Mouse (Mus musculus) midbrain, embryonic 12.5 days (tissue): Measurements from ENCODE around the gene Arfgap1. TPM values are rescaled to one million over a fixed set of nuclear protein-coding genes. Genes with fewer than 3 reads are reported as not detected.
A peak's percentile ranks its signal among the peaks of the same experiment; 100 is the strongest.

Source experiments
- ATAC-seq: fragments of 200-750 bp; cut with Nextera tagmentation; 2 replicates; pipeline ENCODE4 v1.8.0; 2017; ENCODE audit warnings: low read depth, moderate TSS enrichment, moderate library complexity; ENCODE audit not compliant: low FRiP score
- H3K27ac ChIP-seq: fragments of 300-500 bp; sonication (generic); replicated peaks from 2 replicates; pipeline ENCODE4 v1.5.1; 2016; ENCODE audit warnings: mild to moderate bottlenecking
- H3K27me3 ChIP-seq: fragments of 300-500 bp; sonication (generic); 2 replicates; pipeline ENCODE4 v1.6.1; 2016; ENCODE audit warnings: mild to moderate bottlenecking
- H3K36me3 ChIP-seq: fragments of 300-500 bp; sonication (generic); 2 replicates; pipeline ENCODE4 v1.6.1; 2016
- H3K4me1 ChIP-seq: fragments of 300-500 bp; sonication (generic); 2 replicates; pipeline ENCODE4 v1.6.1; 2016
- H3K4me2 ChIP-seq: fragments of 300-500 bp; sonication (generic); replicated peaks from 2 replicates; pipeline ENCODE4 v1.6.1; 2016; ENCODE audit warnings: mild to moderate bottlenecking, moderate library complexity
- H3K4me3 ChIP-seq: fragments of 300-500 bp; sonication (generic); 2 replicates; pipeline ENCODE4 v1.5.1; 2016; ENCODE audit warnings: mild to moderate bottlenecking
- H3K9ac ChIP-seq: fragments of 300-500 bp; sonication (generic); replicated peaks from 2 replicates; pipeline ENCODE4 v1.6.1; 2016; ENCODE audit warnings: mild to moderate bottlenecking, moderate library complexity
- H3K9me3 ChIP-seq: fragments of 300-500 bp; sonication (generic); 2 replicates; pipeline ENCODE4 v1.6.1; 2016; ENCODE audit warnings: mild to moderate bottlenecking
- WGBS: fragments of 180-500 bp; shearing (Covaris S2); methylation state at CpG from one replicate; pipeline ENCODE4 v1.1.7; 2016; 5-methylcytosine and 5-hydroxymethylcytosine counted together
- polyA plus RNA-seq: library from polyadenylated mRNA; unstranded; fragments of >200 nt; fragmentation: Nextera tagmentation; extraction: Ambion mirVana; gene quantifications from 2 replicates; pipeline ENCODE4 v1.2.1, GENCODE M21; 2016

Gene Arfgap1
- polyA plus RNA-seq, 1 experiment from 2014 or later = 97.4 TPM

DNA sequence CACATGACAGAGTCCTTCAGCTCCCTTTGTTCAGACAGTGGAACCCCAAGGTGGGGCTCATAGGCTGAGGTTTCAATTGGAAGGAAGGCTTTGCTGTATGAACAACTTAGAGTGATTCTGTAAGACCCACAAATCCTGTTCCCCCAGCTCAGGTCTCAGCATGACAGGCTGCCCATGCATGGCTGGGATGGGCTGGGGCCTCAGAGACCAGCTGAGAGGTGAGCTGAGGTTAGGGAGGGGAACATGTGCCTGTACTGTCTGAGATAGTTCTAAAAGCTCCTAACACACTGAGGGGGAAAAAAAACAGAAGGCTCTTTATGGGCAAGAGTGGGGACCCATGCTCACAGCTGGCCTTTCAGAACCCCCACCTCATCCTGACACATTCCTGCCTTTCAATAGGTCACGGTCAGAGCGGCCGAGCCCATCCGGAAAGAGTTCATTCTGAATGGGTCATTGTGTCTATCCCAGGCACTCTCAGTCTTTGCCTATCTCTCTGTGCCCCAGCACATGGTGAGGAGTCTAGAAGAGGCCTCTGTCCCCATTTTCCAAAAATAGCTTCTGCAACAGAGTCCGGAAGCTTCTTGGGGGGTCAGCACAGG, 20.5 kb downstream of the Arfgap1 start:
- no peak overlapping the region; the same call in 1 of the 2 replicates for H3K27ac ChIP-seq
- peaks cover 16% of the 10 kb centered on the region for H3K36me3 ChIP-seq
- no peak overlapping the region for H3K4me2 ChIP-seq
- WGBS = 57% methylated on average over 5 of the region's 5 CpGs
- H3K9me3 ChIP-seq = no peaks in the 10 kb centered on the region
- H3K9ac ChIP-seq = no peak overlapping the region
- H3K4me1 ChIP-seq = peaks cover 13% of the 10 kb centered on the region; the same call in 1 of the 2 replicates
- no peaks in the 10 kb centered on the region for H3K27me3 ChIP-seq
- no peak overlapping the region for H3K4me3 ChIP-seq
- 0 out of 2 replicates have a peak, but pooled peaks have one; percentile 34 for ATAC-seq

GRCm38 (mm10) chr2:180988347-180988913, 21.4 kb downstream of the Arfgap1 start:
- peaks cover 7% of the 10 kb centered on the region for H3K36me3 ChIP-seq
- no peaks in the 10 kb centered on the region for H3K27me3 ChIP-seq
- H3K4me2 ChIP-seq = no peak overlapping the region
- 68% methylated on average over 3 of the region's 3 CpGs for WGBS
- 0 out of 2 replicates have a peak, but pooled peaks have one; percentile 27 for ATAC-seq
- H3K4me1 ChIP-seq = peaks cover 13% of the 10 kb centered on the region; the same call in 1 of the 2 replicates
- H3K27ac ChIP-seq = no peak overlapping the region
- H3K4me3 ChIP-seq = no peak overlapping the region
- no peak overlapping the region for H3K9ac ChIP-seq
- no peaks in the 10 kb centered on the region for H3K9me3 ChIP-seq

GRCm38 (mm10) chr2:180988948-180989347, 21.9 kb downstream of the Arfgap1 start:
- H3K27ac ChIP-seq = no peak overlapping the region
- H3K4me1 ChIP-seq = peaks cover 13% of the 10 kb centered on the region; the same call in 1 of the 2 replicates
- ATAC-seq = no peak
- H3K4me2 ChIP-seq = no peak overlapping the region
- no peak overlapping the region for H3K4me3 ChIP-seq
- H3K36me3 ChIP-seq = peaks cover 2% of the 10 kb centered on the region; the same call in 1 of the 2 replicates
- H3K27me3 ChIP-seq = no peaks in the 10 kb centered on the region
- no peaks in the 10 kb centered on the region for H3K9me3 ChIP-seq
- 76% methylated on average over 1 of the region's 1 CpGs for WGBS
- H3K9ac ChIP-seq = no peak overlapping the region

DNA sequence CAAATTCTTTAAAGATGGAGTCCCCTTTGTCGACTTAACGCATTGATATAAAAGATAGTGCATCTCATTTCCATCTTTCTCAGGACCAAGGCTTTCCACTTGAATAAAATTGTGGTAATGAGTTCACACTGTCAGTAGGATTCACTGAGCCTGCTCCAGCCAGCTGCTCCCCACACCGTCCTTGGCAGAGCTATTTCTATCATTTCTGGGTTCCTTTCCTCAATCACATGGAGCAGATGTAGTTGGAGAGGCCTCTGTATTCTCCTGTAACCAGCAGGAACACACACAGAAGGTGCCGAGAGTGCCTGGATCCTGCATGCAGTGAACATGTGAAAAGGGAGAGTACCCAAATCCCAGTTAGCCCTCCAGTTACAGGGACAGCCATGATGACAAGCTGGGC, 23.3 kb downstream of the Arfgap1 start:
- no peak overlapping the region for H3K9ac ChIP-seq
- no peak overlapping the region for H3K27ac ChIP-seq
- H3K4me2 ChIP-seq = no peak overlapping the region
- H3K4me1 ChIP-seq = peaks cover 13% of the 10 kb centered on the region; the same call in 1 of the 2 replicates
- H3K36me3 ChIP-seq = no peaks in the 10 kb centered on the region
- no peaks in the 10 kb centered on the region for H3K27me3 ChIP-seq
- no peaks in the 10 kb centered on the region for H3K9me3 ChIP-seq
- no peak overlapping the region for H3K4me3 ChIP-seq
- ATAC-seq = no peak
- 71% methylated on average over 4 of the region's 4 CpGs for WGBS

DNA sequence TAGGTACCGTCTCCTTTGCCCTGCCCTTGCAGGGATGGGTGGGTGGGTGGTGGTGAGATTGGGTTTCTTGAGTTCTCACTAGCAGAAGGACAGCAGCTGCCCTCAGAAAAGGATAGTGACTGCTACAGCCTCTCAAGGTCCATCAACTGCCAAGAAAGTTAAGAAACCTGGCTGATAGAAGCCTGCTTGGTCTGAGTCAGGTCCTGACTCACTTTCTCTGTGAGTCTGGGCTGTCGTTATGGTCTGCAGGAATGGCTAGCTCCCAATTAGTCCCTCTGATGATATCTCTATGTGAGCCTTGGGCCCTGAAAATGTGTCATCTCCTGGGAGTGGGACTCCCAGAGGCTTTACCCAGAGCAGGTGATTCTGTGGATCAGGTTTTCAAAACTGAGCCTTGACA, 27.3 kb downstream of the Arfgap1 start:
- no peak overlapping the region for H3K27ac ChIP-seq
- H3K9me3 ChIP-seq = no peaks in the 10 kb centered on the region
- no peaks in the 10 kb centered on the region for H3K36me3 ChIP-seq
- H3K27me3 ChIP-seq = no peaks in the 10 kb centered on the region
- no peak overlapping the region for H3K9ac ChIP-seq
- no peak overlapping the region for H3K4me2 ChIP-seq
- H3K4me3 ChIP-seq = no peak overlapping the region
- 77% methylated on average over 2 of the region's 2 CpGs for WGBS
- no peaks in the 10 kb centered on the region for H3K4me1 ChIP-seq
- ATAC-seq = no peak

DNA sequence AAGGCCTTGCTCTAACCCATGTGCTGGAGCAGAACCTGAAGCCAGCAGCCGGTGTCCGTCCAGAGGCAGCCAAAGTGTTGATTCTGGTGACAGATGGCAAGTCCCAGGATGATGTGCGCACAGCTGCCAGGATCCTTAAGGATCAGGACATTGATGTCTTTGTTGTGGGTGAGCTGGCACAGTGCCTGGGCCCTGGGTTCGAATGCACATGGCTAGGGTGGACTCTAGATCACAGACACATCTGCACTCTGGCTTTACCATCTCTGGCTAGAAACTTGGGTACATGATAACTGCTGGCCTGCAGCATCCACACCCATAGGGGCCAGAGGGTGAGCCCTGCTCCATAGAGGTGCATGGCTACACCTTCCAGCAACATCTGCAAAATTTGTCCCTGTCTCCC, 28.4 kb downstream of the Arfgap1 start:
- 83% methylated on average over 4 of the region's 4 CpGs for WGBS
- Histone ChIP-seq H3K4me3 (no peak overlapping the region), H3K4me1 (no peaks in the 10 kb centered on the region), H3K9me3 (no peaks in the 10 kb centered on the region), H3K27ac (no peak overlapping the region), H3K36me3 (no peaks in the 10 kb centered on the region), H3K27me3 (no peaks in the 10 kb centered on the region), H3K4me2 (no peak overlapping the region), H3K9ac (no peak overlapping the region)
- no peak for ATAC-seq

DNA sequence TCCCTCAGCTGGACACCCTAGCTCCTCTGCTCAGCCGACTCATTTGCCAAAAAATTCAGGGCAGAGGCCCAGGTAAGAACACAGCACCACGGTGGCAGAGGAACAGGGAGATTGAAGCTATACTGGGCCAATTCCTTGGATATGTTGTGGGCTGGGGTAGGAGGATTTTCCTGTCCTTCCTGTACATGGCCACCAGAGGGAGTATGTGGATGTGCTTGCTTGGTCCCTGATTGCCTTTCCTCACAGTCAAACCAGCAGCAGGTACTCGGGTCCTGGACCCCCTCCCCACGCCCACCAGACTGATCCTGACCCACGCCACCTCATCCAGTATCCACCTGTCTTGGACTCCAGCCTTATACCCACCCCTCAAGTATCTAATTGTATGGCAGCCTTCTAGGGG, 29.4 kb downstream of the Arfgap1 start:
- peak; percentile 59; the same call in 1 of the 2 replicates for ATAC-seq

GRCm38 (mm10) chr2:180996905-180997304, 29.9 kb downstream of the Arfgap1 start:
- 73% methylated on average over 3 of the region's 3 CpGs for WGBS
- no peak overlapping the region for H3K9ac ChIP-seq
- H3K36me3 ChIP-seq = no peaks in the 10 kb centered on the region
- H3K27me3 ChIP-seq = no peaks in the 10 kb centered on the region
- no peak for ATAC-seq
- no peak overlapping the region for H3K4me2 ChIP-seq
- no peak overlapping the region for H3K27ac ChIP-seq
- no peaks in the 10 kb centered on the region for H3K4me1 ChIP-seq
- no peaks in the 10 kb centered on the region for H3K9me3 ChIP-seq
- no peak overlapping the region for H3K4me3 ChIP-seq

More for the DNA sequence above, 29.4 kb downstream of the Arfgap1 start:
- no peak overlapping the region for H3K9ac ChIP-seq
- H3K4me3 ChIP-seq = no peak overlapping the region
- H3K4me2 ChIP-seq = no peak overlapping the region
- no peak overlapping the region for H3K27ac ChIP-seq
- no peaks in the 10 kb centered on the region for H3K27me3 ChIP-seq
- H3K4me1 ChIP-seq = no peaks in the 10 kb centered on the region
- no peaks in the 10 kb centered on the region for H3K9me3 ChIP-seq
- no peaks in the 10 kb centered on the region for H3K36me3 ChIP-seq
- 13% methylated on average over 5 of the region's 5 CpGs for WGBS

DNA sequence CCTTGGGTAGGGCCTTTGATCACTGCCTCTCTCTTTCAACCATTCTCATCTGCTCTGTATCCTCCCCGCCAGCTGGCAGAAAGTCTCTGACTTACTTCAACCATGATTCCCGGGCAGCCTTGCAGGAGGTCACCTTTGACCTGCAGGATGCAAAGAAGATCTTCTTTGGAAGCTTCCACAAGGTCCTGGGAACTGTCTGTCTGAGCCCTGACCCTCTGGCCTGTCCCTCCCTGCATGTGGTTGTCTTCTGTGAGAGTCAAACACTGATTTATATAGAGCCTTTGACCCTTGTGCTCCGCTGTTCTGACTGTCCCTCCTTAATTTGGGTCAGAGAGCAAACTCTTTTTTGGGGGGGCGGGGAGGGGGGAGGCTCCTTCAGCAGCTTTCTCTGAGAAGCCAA, 40.0 kb downstream of the Arfgap1 start:
- no peaks in the 10 kb centered on the region for H3K27me3 ChIP-seq
- no peak overlapping the region for H3K4me3 ChIP-seq
- H3K36me3 ChIP-seq = no peaks in the 10 kb centered on the region
- H3K9me3 ChIP-seq = no peaks in the 10 kb centered on the region
- 43% methylated on average over 4 of the region's 4 CpGs for WGBS
- no peak for ATAC-seq
- no peak overlapping the region for H3K4me2 ChIP-seq
- H3K9ac ChIP-seq = no peak overlapping the region
- no peak overlapping the region for H3K27ac ChIP-seq
- no peaks in the 10 kb centered on the region for H3K4me1 ChIP-seq

- Histone ChIP-seq H3K36me3 (no peaks in the 10 kb centered on the region), H3K4me2 (no peak overlapping the region), H3K9me3 (no peaks in the 10 kb centered on the region), H3K4me3 (no peak overlapping the region), H3K9ac (no peak overlapping the region), H3K27ac (no peak overlapping the region), H3K4me1 (no peaks in the 10 kb centered on the region), H3K27me3 (no peaks in the 10 kb centered on the region)
- no peak for ATAC-seq
- WGBS = 60% methylated on average over 5 of the region's 5 CpGs
Observed at GRCm38 (mm10) chr2:181008339-181008738, 41.3 kb downstream of the Arfgap1 start.

DNA sequence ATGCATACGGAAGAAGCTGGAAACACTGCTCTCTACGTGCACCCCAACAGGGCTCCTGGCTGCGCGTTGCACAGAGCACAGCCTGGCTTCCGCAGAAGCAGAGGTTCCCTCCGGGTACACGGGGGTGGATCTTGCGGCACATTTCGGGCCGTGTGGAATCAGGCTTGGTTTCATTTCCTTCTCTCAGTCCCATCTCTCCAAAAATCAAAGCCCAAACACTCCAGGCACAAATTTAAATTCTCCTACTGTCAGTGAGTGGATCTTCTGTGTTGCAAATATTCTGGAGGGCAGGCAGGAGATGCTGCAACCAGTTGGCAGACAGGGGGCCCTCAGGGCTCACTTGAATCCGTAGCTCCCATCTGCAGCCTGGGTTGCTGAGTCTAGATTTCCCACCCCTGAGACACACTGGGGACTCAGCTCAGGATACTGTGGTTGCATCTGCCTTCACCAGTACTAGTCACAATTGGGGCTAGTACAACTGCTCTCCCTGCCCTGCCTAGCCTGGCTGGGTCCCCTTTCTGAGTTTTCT, 64.4 kb downstream of the Arfgap1 start:
- no peak overlapping the region for H3K4me2 ChIP-seq
- H3K27me3 ChIP-seq = no peaks in the 10 kb centered on the region
- no peak for ATAC-seq
- WGBS = 84% methylated on average over 11 of the region's 11 CpGs
- peaks cover 41% of the 10 kb centered on the region for H3K36me3 ChIP-seq
- no peaks in the 10 kb centered on the region for H3K9me3 ChIP-seq
- H3K4me1 ChIP-seq = no peaks in the 10 kb centered on the region
- H3K4me3 ChIP-seq = no peak overlapping the region
- H3K9ac ChIP-seq = no peak overlapping the region
- no peak overlapping the region for H3K27ac ChIP-seq
